Mouse (Mus musculus): ENCODE results near the gene Zfp583. TPM values are rescaled to one million over a fixed set of nuclear protein-coding genes. Genes with fewer than 3 reads are reported as not detected.
A peak's percentile ranks its signal among the peaks of the same experiment; 100 is the strongest.

The Zfp583 gene
- total RNA-seq, 2 experiments from 2014 or later: 2.9 to 3.0 TPM

GRCm38 (mm10) chr7:6285842-6286705 lies 45.0 kb downstream of the Zfp583 start, which contains the start of gene Zfp667:
Zfp667 (plus strand) TSS chr7:6286579.
- DNase-seq: peak; percentile 98 to 99

- peak in 1 of 2 experiments; percentile 5 for DNase-seq
Measured at GRCm38 (mm10) chr7:6285366-6285765, 45.7 kb downstream of the Zfp583 start.

GRCm38 (mm10) chr7:6284442-6285012 lies 46.6 kb downstream of the Zfp583 start:
- DNase-seq: peak in 1 of 2 experiments; percentile 3

DNA sequence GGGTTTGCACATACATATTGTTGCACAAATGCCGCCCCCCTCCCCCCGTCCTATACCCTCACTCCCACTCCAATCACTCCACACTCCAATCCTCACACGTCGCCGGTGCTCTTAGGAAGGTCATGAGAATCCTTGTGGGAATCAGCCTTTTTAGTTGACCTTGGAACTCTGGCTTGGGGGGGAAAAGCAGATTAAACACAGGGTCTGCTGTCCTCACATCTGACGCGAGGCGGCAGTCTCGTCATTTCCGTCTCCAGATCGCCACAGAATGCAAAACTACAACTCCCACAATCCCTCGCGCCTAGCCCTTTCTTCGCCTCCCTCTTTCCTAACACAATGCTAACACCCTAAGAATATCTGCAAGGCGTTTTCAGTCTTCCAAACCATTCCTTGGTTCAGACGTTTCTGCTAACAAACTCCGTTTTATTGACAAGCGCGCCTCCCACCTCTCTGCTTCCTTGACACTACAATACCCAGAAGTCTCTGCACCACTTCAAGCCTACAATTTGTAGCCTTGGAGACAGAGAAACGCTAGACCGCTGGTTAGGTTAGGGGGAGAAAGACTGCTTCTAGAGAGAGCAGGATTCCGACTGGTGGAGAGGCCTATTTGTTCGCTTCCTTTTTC lies 47.5 kb downstream of the Zfp583 start:
- peak; percentile 83 to 90 for DNase-seq

- peak; percentile 66 to 87 for DNase-seq
Measured at GRCm38 (mm10) chr7:6282749-6283148, 48.3 kb downstream of the Zfp583 start.

GRCm38 (mm10) chr7:6277906-6278305 lies 53.2 kb downstream of the Zfp583 start:
- no peak for DNase-seq

GRCm38 (mm10) chr7:6265695-6266094 lies 65.4 kb downstream of the Zfp583 start:
- peak in 1 of 2 experiments; percentile 5 for DNase-seq

Other genes with a start within 250 kb of the Zfp583 start
- gene Zfp787, start 175.3 kb downstream of the Zfp583 start, total RNA-seq (2021): 10 to 100 TPM; 31.3 to 32.3 TPM
- 10 to 100 TPM; 12.3 to 13.6 TPM for gene Zfp444, start 159.1 kb downstream of the Zfp583 start, total RNA-seq (2021)
- not detected for gene Galp, start 134.2 kb downstream of the Zfp583 start, total RNA-seq (2021)
- gene Zscan5b, start 109.0 kb downstream of the Zfp583 start, total RNA-seq (2021): not detected
- gene Epp13, start 78.6 kb downstream of the Zfp583 start, total RNA-seq (2021): not detected
- gene Zfp667, start 44.7 kb downstream of the Zfp583 start, total RNA-seq (2021): 1 to 10 TPM; 2.7 to 3.7 TPM
- gene Gm3854, start 12.5 kb upstream of the Zfp583 start, total RNA-seq (2021): under 1 TPM; 0.22 to 0.36 TPM
- gene Zfp78, start 32.0 kb upstream of the Zfp583 start, total RNA-seq (2021): 1 to 10 TPM; 2.2 to 2.5 TPM
- gene Zfp28, start 52.0 kb upstream of the Zfp583 start, total RNA-seq (2021): 1 to 10 TPM; 2.8 to 3.7 TPM
- not detected for gene Smim17, start 67.4 kb upstream of the Zfp583 start, total RNA-seq (2021)
- not detected for gene Gm20715, start 79.0 kb upstream of the Zfp583 start, total RNA-seq (2021)
- not detected for gene Olfr1344, start 107.4 kb upstream of the Zfp583 start, total RNA-seq (2021)
- not detected for gene Olfr1336, start 124.9 kb upstream of the Zfp583 start, total RNA-seq (2021)
- not detected for gene Olfr1346, start 135.8 kb upstream of the Zfp583 start, total RNA-seq (2021)
- not detected for gene Olfr5, start 155.7 kb upstream of the Zfp583 start, total RNA-seq (2021)
- not detected for gene Olfr1347, start 168.5 kb upstream of the Zfp583 start, total RNA-seq (2021)
- gene Olfr1348, start 177.5 kb upstream of the Zfp583 start, total RNA-seq (2021): not detected
- not detected for gene Olfr1349, start 191.7 kb upstream of the Zfp583 start, total RNA-seq (2021)
- gene Olfr1350, start 233.6 kb upstream of the Zfp583 start, total RNA-seq (2021): not detected